Mouse (Mus musculus): Measurements from ENCODE around the gene Stom. TPM values are rescaled to one million over a fixed set of nuclear protein-coding genes. Genes with fewer than 3 reads are reported as not detected.

The Stom gene
- polyA plus RNA-seq (2017; shearing (Covaris generic)): 1 to 10 TPM; 2.7 to 4.0 TPM

GRCm38 (mm10) chr2:35336388-35337280, at the start of gene Stom:
Gene Stom, minus strand, starts transcription at chr2:35336976.
- ATAC-seq: peak; percentile 96

DNA sequence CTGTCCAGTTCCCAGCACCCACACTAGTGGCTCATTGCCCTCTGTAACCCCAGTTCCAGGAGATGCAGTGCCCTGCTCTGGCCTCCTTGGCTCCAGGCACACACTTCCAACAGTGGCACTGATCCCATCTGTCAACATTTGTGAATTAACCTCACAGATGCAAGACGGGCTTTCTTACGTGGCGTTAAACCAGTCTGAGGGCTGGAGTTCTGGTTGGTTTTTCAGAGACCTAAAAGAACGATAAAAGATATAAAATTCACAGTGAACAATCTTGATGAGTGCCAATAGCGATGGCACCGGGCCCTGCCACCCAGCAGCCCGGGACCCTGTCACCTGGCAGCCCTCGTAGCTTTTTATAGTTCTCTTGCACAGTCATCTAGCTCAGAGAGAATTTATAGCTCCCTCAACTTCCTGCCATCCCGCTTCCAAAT, 48.7 kb upstream of the Stom start:
- no peak for ATAC-seq

- no peak for ATAC-seq
Measured at GRCm38 (mm10) chr2:35379306-35379705, 42.5 kb upstream of the Stom start.

DNA sequence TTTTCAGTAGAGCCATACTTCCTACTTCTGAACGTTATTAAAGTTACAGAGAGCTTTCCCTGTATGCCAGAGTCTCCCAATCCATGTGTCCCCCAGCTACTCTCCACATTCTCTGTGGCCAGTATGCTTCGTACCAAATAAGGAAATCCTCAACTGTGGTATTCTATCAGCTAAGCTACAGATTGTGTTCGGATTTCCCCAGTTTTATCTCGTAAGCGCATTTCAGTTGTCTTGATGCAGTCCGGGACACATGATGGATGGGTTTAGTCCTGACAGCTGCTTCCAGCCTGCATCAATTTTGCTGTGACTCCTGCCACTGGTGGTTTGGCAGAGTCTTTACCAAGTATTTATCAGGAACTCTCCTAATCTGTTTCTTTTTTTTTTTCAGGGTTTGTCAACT, 40.8 kb upstream of the Stom start:
- ATAC-seq: no peak

DNA sequence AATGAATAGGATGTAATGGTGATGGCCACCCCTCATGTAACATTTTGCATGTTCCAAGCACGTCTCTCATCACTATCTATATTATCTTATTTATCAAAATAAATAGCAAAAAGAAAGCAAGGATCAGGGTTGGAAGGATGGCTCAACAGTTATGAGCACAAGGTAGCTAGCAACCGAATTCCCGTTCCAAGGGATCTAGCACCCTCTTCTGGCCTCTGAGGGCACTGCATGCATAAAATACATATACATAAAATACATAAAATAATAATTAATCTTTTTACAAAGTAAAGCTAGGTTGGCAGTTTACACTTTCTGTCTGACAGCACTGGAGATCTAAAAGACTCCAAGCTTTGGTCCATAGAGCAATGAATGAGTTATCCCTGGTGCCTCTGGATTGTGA, 36.2 kb upstream of the Stom start:
- ATAC-seq: no peak

GRCm38 (mm10) chr2:35370686-35371085, 33.9 kb upstream of the Stom start:
- ATAC-seq: no peak

DNA sequence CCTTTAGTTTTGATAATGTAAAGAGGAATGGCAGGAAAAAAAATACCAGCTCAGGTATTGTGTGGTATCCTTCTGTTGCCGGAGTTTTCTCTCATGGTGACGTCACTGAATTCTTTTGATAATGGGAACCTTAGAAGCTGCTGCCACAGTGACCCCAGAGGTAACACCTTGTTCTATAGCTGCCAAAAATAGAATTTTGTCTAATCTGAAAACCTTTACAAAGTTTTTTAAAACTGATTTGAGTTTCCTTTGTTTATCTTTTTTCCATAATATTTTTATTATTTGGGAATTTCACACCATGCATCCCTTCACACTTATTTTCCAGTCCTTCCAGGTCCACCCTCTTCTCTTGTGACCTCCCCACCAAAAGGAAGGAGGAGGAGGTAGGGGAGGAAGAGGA, 30.9 kb upstream of the Stom start, which contains the start of gene 4930568D16Rik:
TSS of gene 4930568D16Rik (minus strand) at position 101 of the 400 bp plus-strand sequence.
- no peak for ATAC-seq

DNA sequence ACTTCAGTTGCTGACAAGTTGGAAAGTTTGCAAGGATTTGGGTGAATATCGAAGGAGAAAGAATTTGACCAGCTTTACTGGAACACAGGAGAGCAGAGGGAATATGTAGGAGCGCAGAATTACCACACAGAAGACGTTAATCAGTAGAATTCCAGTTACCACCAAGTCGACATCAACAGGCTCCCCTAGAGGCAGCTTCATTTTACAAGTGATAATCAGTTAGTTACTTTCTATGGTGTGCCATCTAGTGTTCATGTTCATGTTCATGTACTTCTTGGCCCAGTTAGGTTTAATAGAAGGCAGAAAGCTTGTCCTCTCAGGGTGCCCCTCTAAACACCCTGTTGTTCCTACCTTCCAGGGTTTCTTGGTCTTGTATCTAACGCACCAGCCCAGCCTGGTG, 12.4 kb upstream of the Stom start:
- peak; percentile 32 for ATAC-seq

GRCm38 (mm10) chr2:35345984-35346383, 9.2 kb upstream of the Stom start:
- ATAC-seq: no peak

DNA sequence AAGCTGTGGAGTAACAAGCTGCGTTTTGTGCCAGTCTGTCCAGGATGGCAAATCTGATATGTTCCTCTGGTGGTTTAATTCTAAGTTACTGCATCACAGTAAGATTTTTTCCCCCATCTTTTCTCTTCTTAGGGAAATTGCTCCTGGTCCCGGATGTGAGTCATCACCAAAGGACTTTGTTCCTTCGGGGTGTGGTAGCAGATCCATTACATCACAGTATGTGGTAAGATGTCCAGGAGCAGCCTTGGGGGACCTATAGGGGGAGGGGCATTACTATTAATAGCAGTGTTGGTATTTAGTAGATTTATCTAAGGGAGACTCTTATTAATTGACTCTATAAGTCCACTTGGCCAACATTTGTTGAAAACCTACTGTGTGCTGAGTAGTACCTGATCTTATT, 5.8 kb upstream of the Stom start:
- no peak for ATAC-seq

DNA sequence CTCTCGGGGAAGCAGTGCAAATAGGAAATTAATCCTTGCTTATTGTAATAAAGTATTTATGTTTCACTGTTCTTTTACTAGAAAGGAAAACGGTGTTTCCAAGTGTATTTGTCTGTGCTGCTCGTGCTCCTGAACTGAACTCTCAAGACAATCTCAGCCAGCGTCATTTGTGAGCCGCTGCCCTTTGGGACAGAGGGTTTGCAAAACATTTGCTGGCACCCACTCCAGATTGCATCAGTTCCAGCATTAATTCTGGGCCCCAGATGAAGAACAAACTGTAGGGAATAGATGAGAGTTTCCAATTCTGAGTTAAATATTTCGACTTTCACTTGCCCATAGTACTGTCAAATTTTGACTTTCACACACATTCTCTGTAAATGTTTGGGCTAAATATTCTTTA, 1.9 kb upstream of the Stom start:
- ATAC-seq: no peak

GRCm38 (mm10) chr2:35338036-35338435, 1.3 kb upstream of the Stom start:
- no peak for ATAC-seq

DNA sequence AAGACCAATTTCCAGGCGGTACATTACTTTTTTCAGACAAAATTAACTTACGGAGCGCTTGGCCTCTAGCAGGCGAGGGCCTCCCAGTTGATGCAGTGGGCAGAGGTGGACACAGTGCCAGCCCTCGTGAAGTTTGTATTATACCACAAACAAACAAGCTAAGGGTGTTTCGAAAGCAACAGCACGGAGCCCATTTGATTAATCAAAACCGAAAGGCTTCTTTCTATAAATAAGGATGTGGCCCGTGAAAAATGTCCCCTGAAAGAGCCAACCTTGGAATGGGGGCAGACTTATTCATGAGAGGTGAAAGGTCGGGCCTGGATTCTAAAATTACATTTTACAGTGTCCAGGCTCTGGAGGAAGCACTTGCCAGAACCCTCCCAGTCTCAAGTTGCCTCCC, 643 bp upstream of the Stom start:
- ATAC-seq: no peak

DNA sequence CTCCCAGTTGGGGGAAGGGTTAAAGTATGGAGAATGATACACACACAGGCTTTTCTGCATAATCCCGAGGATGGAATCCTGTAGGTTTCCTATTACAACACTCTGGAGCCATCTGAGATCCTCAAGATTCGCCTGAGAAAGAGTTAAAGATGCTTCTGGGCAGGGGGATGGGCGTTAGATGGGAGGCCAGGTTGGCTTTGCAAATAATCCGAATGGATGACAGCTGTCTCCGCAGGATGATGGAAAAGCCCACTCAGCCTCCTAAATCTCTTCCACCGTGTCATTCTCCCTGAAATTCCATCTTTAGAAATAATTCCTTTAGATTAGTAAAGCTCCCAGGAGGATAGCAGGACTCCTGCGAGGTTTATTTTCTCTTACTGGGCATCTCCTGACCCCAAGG, 1.2 kb downstream of the Stom start:
- ATAC-seq: no peak

GRCm38 (mm10) chr2:35333670-35334069, 3.1 kb downstream of the Stom start:
- ATAC-seq: no peak

GRCm38 (mm10) chr2:35331205-35331604, 5.6 kb downstream of the Stom start:
- ATAC-seq: no peak

DNA sequence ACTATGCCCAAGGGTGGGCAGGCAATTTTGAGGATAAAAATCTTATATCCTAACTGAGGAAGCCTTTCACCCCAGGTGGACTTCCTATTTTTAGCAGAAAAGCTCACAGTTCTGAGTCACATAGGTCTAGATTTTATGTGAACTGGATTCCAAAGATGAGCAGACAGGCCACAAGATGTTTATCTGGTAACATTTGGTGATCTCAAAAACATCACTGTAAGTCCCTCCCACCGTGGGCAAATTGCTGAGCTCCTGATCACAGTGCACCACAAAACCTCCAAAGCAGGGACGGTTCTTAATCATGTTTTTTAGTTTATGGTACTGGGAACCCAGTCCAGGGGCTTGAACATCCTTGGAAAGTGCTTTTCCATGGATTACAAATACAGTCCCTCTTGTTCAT, 7.7 kb downstream of the Stom start:
- ATAC-seq: no peak

DNA sequence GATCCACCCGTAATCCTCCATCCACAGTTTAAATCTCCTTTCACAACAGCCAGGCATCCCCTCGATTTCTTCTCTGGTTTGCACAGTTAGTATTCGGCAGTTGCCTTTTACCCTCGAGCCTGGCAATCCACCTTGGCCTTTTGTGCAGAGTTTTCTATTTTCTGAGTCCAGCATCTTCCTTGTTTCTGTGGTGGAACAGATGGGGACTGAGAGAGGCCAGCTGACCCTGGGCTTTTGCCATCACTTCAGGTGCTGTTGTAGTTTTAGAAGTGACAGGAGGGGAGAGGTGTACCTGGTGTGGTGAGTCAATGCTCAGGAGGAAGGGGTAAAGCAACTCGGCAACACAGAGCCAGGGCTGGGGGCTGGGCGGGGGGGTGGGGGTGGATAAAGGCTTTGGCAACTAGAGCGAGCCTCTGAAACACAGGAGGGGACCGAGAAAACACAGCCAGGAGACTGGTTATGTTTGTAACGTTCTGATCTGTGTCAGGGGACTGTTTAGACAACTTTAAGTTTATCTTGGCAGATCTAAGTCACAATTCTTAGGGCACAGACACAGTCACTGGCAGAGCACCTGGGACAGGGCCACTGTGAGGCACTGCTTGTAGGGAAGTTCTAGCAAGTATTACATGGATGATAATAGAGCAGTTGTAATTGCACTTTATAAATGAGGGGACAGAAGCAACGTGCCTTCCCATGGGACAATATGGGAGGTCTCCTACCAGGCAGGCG, 8.5 kb downstream of the Stom start:
- no peak for ATAC-seq

DNA sequence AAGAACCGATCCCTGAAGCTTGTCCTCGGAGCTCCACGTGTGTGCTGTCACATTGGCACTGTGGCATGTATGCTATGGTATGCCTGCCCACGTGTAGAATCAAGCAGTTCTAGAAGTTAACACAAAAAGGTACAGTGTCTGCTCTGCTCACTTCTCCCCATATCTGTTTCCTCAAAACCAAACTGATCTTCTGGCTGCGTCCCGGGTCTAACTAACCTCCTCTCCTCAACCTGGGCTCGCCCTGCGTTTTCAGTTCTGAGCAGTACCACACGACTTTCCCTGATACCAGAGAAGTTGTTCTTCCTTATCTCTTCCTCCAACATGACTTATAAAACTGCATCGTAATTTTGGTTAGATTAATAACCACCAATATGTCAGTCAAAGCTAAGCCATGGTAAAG, 9.2 kb downstream of the Stom start:
- ATAC-seq: no peak

GRCm38 (mm10) chr2:35326931-35327330, 9.8 kb downstream of the Stom start:
- ATAC-seq: no peak

- ATAC-seq: no peak
Measured at GRCm38 (mm10) chr2:35325930-35326329, 10.8 kb downstream of the Stom start.

GRCm38 (mm10) chr2:35322404-35323164, 14.2 kb downstream of the Stom start:
- ATAC-seq: no peak

- ATAC-seq: no peak
Measured at GRCm38 (mm10) chr2:35320399-35320798, 16.4 kb downstream of the Stom start.
